Mouse (Mus musculus) MEL (cell line): ENCODE data around the gene Nsun2. TPM values are rescaled to one million over a fixed set of nuclear protein-coding genes. Genes with fewer than 3 reads are reported as not detected.

Experiments used
- DNase-seq: peaks from one replicate; pipeline ENCODE4 v3.0.0; 2011; ENCODE audit warnings: low read depth, low spot score
- H3K27ac ChIP-seq: 2 replicates; pipeline ENCODE4 v1.5.1; 2012; ENCODE audit warnings: low read depth, mild to moderate bottlenecking, control low read depth, low read length, moderate library complexity; ENCODE audit not compliant: control insufficient read depth
- H3K27me3 ChIP-seq, 2 experiments: fragments of 150-350 bp in 1 of 2; sonication (generic) in 1 of 2; 2 replicates each; pipeline ENCODE4 v1.6.1; 2012; ENCODE audit warnings: low read length in 2 of 2, mild to moderate bottlenecking in 2 of 2, improper control_type of control experiment in 1 of 2, moderate library complexity in 1 of 2; ENCODE audit not compliant: insufficient read depth in 2 of 2, control insufficient read depth in 1 of 2
- H3K36me3 ChIP-seq, 2 experiments: 2 replicates each; pipeline ENCODE4 v1.6.1; 2012 to 2014; ENCODE audit warnings: low read length in 2 of 2, improper control_type of control experiment in 1 of 2, inconsistent platforms in 1 of 2, mild to moderate bottlenecking in 1 of 2; ENCODE audit not compliant: insufficient read depth in 2 of 2, control insufficient read depth in 1 of 2
- H3K4me1 ChIP-seq, 2 experiments: fragments of 150-350 bp in 1 of 2; sonication (generic) in 1 of 2; 2 replicates each; pipeline ENCODE4 v1.6.1; 2012; ENCODE audit warnings: low read length in 2 of 2, improper control_type of control experiment in 1 of 2, mild to moderate bottlenecking in 1 of 2; ENCODE audit not compliant: insufficient read depth in 2 of 2, control insufficient read depth in 1 of 2
- H3K4me3 ChIP-seq, 2 experiments: fragments of 150-350 bp in 1 of 2; sonication (generic) in 1 of 2; 2 replicates each; pipeline ENCODE4 v1.5.1; 2012; ENCODE audit warnings: low read depth in 2 of 2, low read length in 2 of 2, mild to moderate bottlenecking in 2 of 2, moderate library complexity in 2 of 2, control low read depth in 1 of 2, improper control_type of control experiment in 1 of 2; ENCODE audit not compliant: control insufficient read depth in 1 of 2, insufficient read depth in 1 of 2
- H3K79me2 ChIP-seq: 2 replicates; pipeline ENCODE4 v1.6.1; 2012; ENCODE audit warnings: mild to moderate bottlenecking, low read length, moderate library complexity; ENCODE audit not compliant: control insufficient read depth, poor library complexity, insufficient read depth
- H3K9ac ChIP-seq: 2 replicates; pipeline ENCODE4 v1.6.1; 2012; ENCODE audit warnings: low read depth, mild to moderate bottlenecking, control low read depth, low read length, moderate library complexity; ENCODE audit not compliant: control insufficient read depth, poor library complexity, severe bottlenecking
- H3K9me3 ChIP-seq: fragments of 150-350 bp; sonication (generic); replicated peaks from 2 replicates; pipeline ENCODE4 v1.6.1; 2012; ENCODE audit warnings: mild to moderate bottlenecking, low read length, improper control_type of control experiment, moderate library complexity; ENCODE audit not compliant: insufficient read depth
- BHLHE40 ChIP-seq: IDR thresholded peaks from 2 replicates; pipeline ENCODE4 v1.6.1; 2012; ENCODE audit warnings: low read depth, mild to moderate bottlenecking, inconsistent platforms, low read length, improper control_type of control experiment, borderline replicate concordance
- CHD1 ChIP-seq: IDR thresholded peaks from 2 replicates; pipeline ENCODE4 v1.6.1; 2012; ENCODE audit warnings: low read depth, mild to moderate bottlenecking, inconsistent platforms, low read length, improper control_type of control experiment
- CHD2 ChIP-seq: IDR thresholded peaks from 2 replicates; pipeline ENCODE4 v1.6.1; 2011; ENCODE audit warnings: low read length, improper control_type of control experiment
- CTCF ChIP-seq, 3 experiments: IDR thresholded peaks in 2 of 3; conservative IDR thresholded peaks in 1 of 3; 2 replicates each; pipeline ENCODE4 v1.5.1; 2011 to 2012; ENCODE audit warnings: low read length in 3 of 3, low read depth in 2 of 3, mild to moderate bottlenecking in 2 of 3, improper control_type of control experiment in 1 of 3, inconsistent platforms in 1 of 3, mixed read lengths in 1 of 3, moderate library complexity in 1 of 3; ENCODE audit not compliant: control insufficient read depth in 1 of 3, insufficient read depth in 1 of 3, poor library complexity in 1 of 3, severe bottlenecking in 1 of 3
- E2F4 ChIP-seq: IDR thresholded peaks from 2 replicates; pipeline ENCODE4 v1.6.1; 2011; ENCODE audit warnings: low read depth, low read length, improper control_type of control experiment, borderline replicate concordance
- ELF1 ChIP-seq: IDR thresholded peaks from 2 replicates; pipeline ENCODE4 v1.6.1; 2014; ENCODE audit warnings: low read depth, mild to moderate bottlenecking, inconsistent platforms, low read length, improper control_type of control experiment, moderate library complexity
- EP300 ChIP-seq, 2 experiments: IDR thresholded peaks; 2 replicates each; pipeline ENCODE4 v1.6.1; 2011; ENCODE audit warnings: improper control_type of control experiment in 2 of 2, low read length in 2 of 2, low read depth in 1 of 2, mild to moderate bottlenecking in 1 of 2
- ETS1 ChIP-seq: IDR thresholded peaks from 2 replicates; pipeline ENCODE4 v1.6.1; 2012; ENCODE audit warnings: low read depth, mild to moderate bottlenecking, inconsistent platforms, low read length, improper control_type of control experiment, moderate library complexity
- GABPA ChIP-seq: IDR thresholded peaks from 2 replicates; pipeline ENCODE4 v1.6.1; 2012; ENCODE audit warnings: low read depth, mild to moderate bottlenecking, inconsistent platforms, low read length, improper control_type of control experiment, moderate library complexity
- GATA1 ChIP-seq: IDR thresholded peaks from 2 replicates; pipeline ENCODE4 v1.6.1; 2011; ENCODE audit warnings: low read depth, low read length, improper control_type of control experiment
- HCFC1 ChIP-seq: IDR thresholded peaks from 2 replicates; pipeline ENCODE4 v1.6.1; 2012; ENCODE audit warnings: low read depth, mild to moderate bottlenecking, inconsistent platforms, low read length, improper control_type of control experiment, moderate library complexity
- JUND ChIP-seq: IDR thresholded peaks from 2 replicates; pipeline ENCODE4 v1.6.1; 2011; ENCODE audit warnings: low read depth, mild to moderate bottlenecking, improper control_type of control experiment, low read length
- KAT2A ChIP-seq: conservative IDR thresholded peaks from 2 replicates; pipeline ENCODE4 v1.6.1; 2012; ENCODE audit warnings: low read depth, low read length, improper control_type of control experiment, inconsistent platforms
- MAFK ChIP-seq: IDR thresholded peaks from 2 replicates; pipeline ENCODE4 v1.6.1; 2011; ENCODE audit warnings: low read depth, mild to moderate bottlenecking, low read length, improper control_type of control experiment, borderline replicate concordance
- MAX ChIP-seq: IDR thresholded peaks from 2 replicates; pipeline ENCODE4 v1.6.1; 2011; ENCODE audit warnings: low read length, improper control_type of control experiment
- MAZ ChIP-seq: IDR thresholded peaks from 2 replicates; pipeline ENCODE4 v1.6.1; 2012; ENCODE audit warnings: low read depth, mild to moderate bottlenecking, inconsistent platforms, low read length, improper control_type of control experiment
- MEF2A ChIP-seq: IDR thresholded peaks from 2 replicates; pipeline ENCODE4 v1.6.1; 2014; ENCODE audit warnings: low read depth, mild to moderate bottlenecking, inconsistent platforms, low read length, improper control_type of control experiment; ENCODE audit not compliant: poor library complexity, insufficient replicate concordance, severe bottlenecking; ENCODE audit errors: extremely low read depth
- MXI1 ChIP-seq: IDR thresholded peaks from 2 replicates; pipeline ENCODE4 v1.6.1; 2011; ENCODE audit warnings: mild to moderate bottlenecking, low read depth, low read length, improper control_type of control experiment
- MYB ChIP-seq: IDR thresholded peaks from 2 replicates; pipeline ENCODE4 v1.6.1; 2011; ENCODE audit warnings: mild to moderate bottlenecking, low read depth, low read length, improper control_type of control experiment
- NELFE ChIP-seq: IDR thresholded peaks from 2 replicates; pipeline ENCODE4 v1.6.1; 2011; ENCODE audit warnings: low read depth, low read length, improper control_type of control experiment
- NRF1 ChIP-seq: IDR thresholded peaks from 2 replicates; pipeline ENCODE4 v1.6.1; 2014; ENCODE audit warnings: low read depth, mild to moderate bottlenecking, inconsistent platforms, low read length, improper control_type of control experiment, moderate library complexity; ENCODE audit not compliant: poor library complexity, insufficient read depth, severe bottlenecking
- POLR2A ChIP-seq, 2 experiments: IDR thresholded peaks; 2 replicates each; pipeline ENCODE4 v1.6.1; 2011 to 2012; ENCODE audit warnings: low read length in 2 of 2, mild to moderate bottlenecking in 2 of 2, control low read depth in 1 of 2, improper control_type of control experiment in 1 of 2, low read depth in 1 of 2, moderate library complexity in 1 of 2; ENCODE audit not compliant: control insufficient read depth in 1 of 2, insufficient read depth in 1 of 2, poor library complexity in 1 of 2
- POLR2AphosphoS2 ChIP-seq: IDR thresholded peaks from 2 replicates; pipeline ENCODE4 v1.6.1; 2011; ENCODE audit warnings: low read length, improper control_type of control experiment
- POLR2AphosphoS5 ChIP-seq: IDR thresholded peaks from 2 replicates; pipeline ENCODE4 v1.6.1; 2012; ENCODE audit warnings: low read depth, borderline replicate concordance, mild to moderate bottlenecking, inconsistent platforms, low read length, moderate library complexity, mixed read lengths
- RAD21 ChIP-seq: IDR thresholded peaks from 2 replicates; pipeline ENCODE4 v1.6.1; 2011; ENCODE audit warnings: mild to moderate bottlenecking, low read depth, low read length, improper control_type of control experiment
- RCOR1 ChIP-seq: IDR thresholded peaks from 2 replicates; pipeline ENCODE4 v1.6.1; 2012; ENCODE audit warnings: low read depth, mild to moderate bottlenecking, inconsistent platforms, low read length, improper control_type of control experiment
- SIN3A ChIP-seq: IDR thresholded peaks from 2 replicates; pipeline ENCODE4 v1.6.1; 2012; ENCODE audit warnings: low read length, improper control_type of control experiment, inconsistent platforms
- SMC3 ChIP-seq: IDR thresholded peaks from 2 replicates; pipeline ENCODE4 v1.6.1; 2011; ENCODE audit warnings: low read depth, low read length, improper control_type of control experiment
- TAL1 ChIP-seq: IDR thresholded peaks from 2 replicates; pipeline ENCODE4 v1.6.1; 2012; ENCODE audit warnings: mild to moderate bottlenecking, inconsistent platforms, low read length, moderate library complexity, mixed read lengths
- TBP ChIP-seq: IDR thresholded peaks from 2 replicates; pipeline ENCODE4 v1.8.0; 2011; ENCODE audit warnings: low read depth, low read length, improper control_type of control experiment
- TCF12 ChIP-seq: IDR thresholded peaks from 2 replicates; pipeline ENCODE4 v1.6.1; 2014; ENCODE audit warnings: low read depth, mild to moderate bottlenecking, inconsistent platforms, low read length, improper control_type of control experiment, moderate library complexity
- UBTF ChIP-seq: IDR thresholded peaks from 2 replicates; pipeline ENCODE4 v1.6.1; 2012; ENCODE audit warnings: low read depth, mild to moderate bottlenecking, inconsistent platforms, low read length, improper control_type of control experiment, moderate library complexity, borderline replicate concordance; ENCODE audit not compliant: insufficient read depth
- USF1 ChIP-seq: IDR thresholded peaks from 2 replicates; pipeline ENCODE4 v1.6.1; 2014; ENCODE audit warnings: low read depth, mild to moderate bottlenecking, inconsistent platforms, low read length, improper control_type of control experiment, moderate library complexity
- USF2 ChIP-seq, 2 experiments: IDR thresholded peaks; 2 replicates each; pipeline ENCODE4 v1.6.1; 2011 to 2012; ENCODE audit warnings: improper control_type of control experiment in 2 of 2, low read length in 2 of 2, borderline replicate concordance in 1 of 2, inconsistent platforms in 1 of 2, low read depth in 1 of 2, mild to moderate bottlenecking in 1 of 2; ENCODE audit not compliant: insufficient read depth in 1 of 2
- ZC3H11A ChIP-seq: IDR thresholded peaks from 2 replicates; pipeline ENCODE4 v1.6.1; 2012; ENCODE audit warnings: low read depth, mild to moderate bottlenecking, inconsistent platforms, low read length, improper control_type of control experiment
- ZKSCAN1 ChIP-seq: IDR thresholded peaks from 2 replicates; pipeline ENCODE4 v1.6.1; 2012; ENCODE audit warnings: low read depth, mild to moderate bottlenecking, inconsistent platforms, low read length, improper control_type of control experiment, moderate library complexity
- ZMIZ1 ChIP-seq: IDR thresholded peaks from 2 replicates; pipeline ENCODE4 v1.6.1; 2012; ENCODE audit warnings: low read depth, mild to moderate bottlenecking, inconsistent platforms, low read length, improper control_type of control experiment, moderate library complexity
- ZNF384 ChIP-seq: IDR thresholded peaks from 2 replicates; pipeline ENCODE4 v1.6.1; 2012; ENCODE audit warnings: low read depth, mild to moderate bottlenecking, inconsistent platforms, low read length, improper control_type of control experiment
- polyA plus RNA-seq, 2 experiments: library from polyadenylated mRNA; stranded (reverse) in 1 of 2; unstranded in 1 of 2; fragments of >175 nt in 1 of 2; fragments of >200 nt in 1 of 2; gene quantifications; 2 replicates each; pipeline versions ENCODE4 v1.2.1 to v1.2.4; 2012; ENCODE audit warnings: low replicate concordance in 2 of 2, low read depth in 1 of 2; ENCODE audit not compliant: insufficient read length in 2 of 2, insufficient read depth in 1 of 2, missing spikeins in 1 of 2
- total RNA-seq: library from RNA; depleted of rRNA; stranded (reverse); fragments of 300-350 nt; gene quantifications from 2 replicates; pipeline ENCODE4 v1.2.3, GENCODE M21; 2012

Nsun2 gene
- total and polyA plus RNA-seq, 3 experiments, result 277 to 303 (median 302) TPM

- H3K79me2 ChIP-seq, result no peaks in the 10 kb centered on the region
- peak; percentile 44 for DNase-seq
- peaks cover 5 to 23% of the 10 kb centered on the region in 2 experiments; a peak in 3 of 4 replicates for H3K4me1 ChIP-seq
- no peaks in the 10 kb centered on the region for H3K9me3 ChIP-seq
- no peaks in the 10 kb centered on the region for H3K27me3 ChIP-seq
- H3K4me3 ChIP-seq, result no peak overlapping the region
- H3K9ac ChIP-seq, result no peak overlapping the region
- H3K27ac ChIP-seq, result no peak overlapping the region; the same call in 1 of the 2 replicates
- peaks cover 0 to 16% of the 10 kb centered on the region in 2 experiments; a peak in 2 of 4 replicates for H3K36me3 ChIP-seq
- no peak for TF ChIP-seq MXI1
- TF ChIP-seq BHLHE40, result no peak
- peak; percentile 63 for TF ChIP-seq TCF12
- TF ChIP-seq NELFE, result no peak
- TF ChIP-seq ZMIZ1, result no peak
- no peak for TF ChIP-seq ETS1
- no peak for TF ChIP-seq MEF2A
- TF ChIP-seq JUND, result no peak
- no peak for TF ChIP-seq POLR2AphosphoS2
- no peak for TF ChIP-seq ELF1
- no peak for TF ChIP-seq RAD21
- TF ChIP-seq CHD2, result no peak
- no peak for TF ChIP-seq KAT2A
- no peak for TF ChIP-seq SMC3
- TF ChIP-seq TAL1, result no peak
- no peak for TF ChIP-seq HCFC1
- TF ChIP-seq ZKSCAN1, result no peak
- peak; percentile 82 for TF ChIP-seq ZNF384
- no peak for TF ChIP-seq POLR2A (IDR thresholded peaks at IDR 0.05; ENCODE audit: control insufficient read depth in 1 of 2, insufficient read depth in 1 of 2, low read depth in 1 of 2, low read length in 2 of 2, poor library complexity in 1 of 2)
- TF ChIP-seq NRF1, result no peak
- peak; percentile 67 for TF ChIP-seq RCOR1
- no peak for TF ChIP-seq MAZ
- no peak for TF ChIP-seq CHD1
- no peak for TF ChIP-seq USF1
- peak; percentile 86 for TF ChIP-seq GATA1
- no peak for TF ChIP-seq USF2 (IDR thresholded peaks at IDR 0.05; ENCODE audit: borderline replicate concordance in 1 of 2, insufficient read depth in 1 of 2, low read depth in 1 of 2, low read length in 2 of 2)
- no peak for TF ChIP-seq GABPA
- TF ChIP-seq EP300 (IDR thresholded peaks at IDR 0.05; ENCODE audit: low read depth in 1 of 2, low read length in 2 of 2), result peak; percentile 62 to 84
- TF ChIP-seq MYB, result no peak
- TF ChIP-seq TBP, result no peak
- no peak for TF ChIP-seq CTCF (IDR thresholded peaks at IDR 0.05 in 2 of 3, conservative IDR thresholded peaks at IDR 0.05 in 1 of 3; ENCODE audit: control insufficient read depth in 1 of 3, insufficient read depth in 1 of 3, low read depth in 2 of 3, low read length in 3 of 3, poor library complexity in 1 of 3, severe bottlenecking in 1 of 3)
- no peak for TF ChIP-seq UBTF
- no peak for TF ChIP-seq POLR2AphosphoS5
- TF ChIP-seq MAFK, result no peak
- TF ChIP-seq SIN3A, result no peak
- no peak for TF ChIP-seq E2F4
- no peak; the same call in 1 of the 2 replicates for TF ChIP-seq ZC3H11A
- no peak for TF ChIP-seq MAX
Observed at GRCm38 (mm10) chr13:69564573-69564972, 31.0 kb downstream of the Nsun2 start.
